Mouse (Mus musculus) intestine, postnatal 0 days (tissue): Measurements from ENCODE around the gene Zswim1. TPM values are rescaled to one million over a fixed set of nuclear protein-coding genes. Genes with fewer than 3 reads are reported as not detected.
"Not testable (repeated sequence)": the region's sequence is repeated elsewhere in the genome, so short reads cannot be mapped to it uniquely, and the experiment has no call there.

Experiments
- ATAC-seq: fragments of 200-750 bp; cut with Nextera tagmentation; 2 replicates; pipeline ENCODE4 v1.8.0; 2017; ENCODE audit warnings: mild to moderate bottlenecking, moderate TSS enrichment, moderate library complexity
- H3K27ac ChIP-seq: fragments of 300-500 bp; sonication (generic); 2 replicates; pipeline ENCODE4 v1.5.1; 2014; ENCODE audit warnings: mild to moderate bottlenecking, low read depth, low read length, moderate library complexity
- H3K27me3 ChIP-seq: fragments of 300-500 bp; sonication (generic); replicated peaks from 2 replicates; pipeline ENCODE4 v1.6.1; 2014; ENCODE audit warnings: low read length, mixed read lengths; ENCODE audit not compliant: control insufficient read depth, insufficient read depth
- H3K36me3 ChIP-seq: fragments of 300-500 bp; sonication (generic); 2 replicates; pipeline ENCODE4 v1.6.1; 2014; ENCODE audit warnings: mild to moderate bottlenecking, moderate library complexity; ENCODE audit not compliant: control insufficient read depth, insufficient read depth
- H3K4me1 ChIP-seq: fragments of 300-500 bp; sonication (generic); replicated peaks from 2 replicates; pipeline ENCODE4 v1.6.1; 2014; ENCODE audit warnings: antibody characterized with exemption, low read length, mixed read lengths; ENCODE audit not compliant: control insufficient read depth, insufficient read depth
- H3K4me2 ChIP-seq: fragments of 300-500 bp; sonication (generic); replicated peaks from 2 replicates; pipeline ENCODE4 v1.6.1; 2014; ENCODE audit warnings: low read depth, mild to moderate bottlenecking, moderate library complexity
- H3K4me3 ChIP-seq: fragments of 300-500 bp; sonication (generic); 2 replicates; pipeline ENCODE4 v1.5.1; 2014; ENCODE audit warnings: low read depth, low read length
- H3K9ac ChIP-seq: fragments of 300-500 bp; sonication (generic); 2 replicates; pipeline ENCODE4 v1.6.1; 2014; ENCODE audit warnings: mild to moderate bottlenecking, low read depth, low read length
- H3K9me3 ChIP-seq: fragments of 300-500 bp; sonication (generic); 2 replicates; pipeline ENCODE4 v1.6.1; 2016; ENCODE audit warnings: mixed run types; ENCODE audit not compliant: control insufficient read depth
- CTCF ChIP-seq: sonication (generic); IDR thresholded peaks from 2 replicates; pipeline ENCODE4 v1.5.1; 2016; ENCODE audit warnings: low read depth, mild to moderate bottlenecking, control low read depth, antibody characterized with exemption, moderate library complexity
- WGBS: fragments of 180-500 bp; shearing (Covaris S2); extraction: QIAGEN DNeasy Blood & Tissue Kit; methylation state at CpG from one replicate; pipeline ENCODE4 v1.1.7; 2014; 5-methylcytosine and 5-hydroxymethylcytosine counted together
- polyA plus RNA-seq: library from polyadenylated mRNA; unstranded; fragments of >200 nt; fragmentation: Nextera tagmentation; extraction: Ambion mirVana; gene quantifications from 2 replicates; pipeline ENCODE4 v1.2.1, GENCODE M21; 2015

Gene Zswim1
- polyA plus RNA-seq, 1 experiment from 2014 or later, result 7.0 TPM

- H3K4me2 ChIP-seq, H3K4me1 ChIP-seq, H3K27me3 ChIP-seq, H3K9me3 ChIP-seq, H3K9ac ChIP-seq, H3K4me3 ChIP-seq, H3K27ac ChIP-seq, ATAC-seq: not testable (repeated sequence)
- H3K36me3 ChIP-seq, result peaks cover 68% of the 10 kb centered on the region
- peak; percentile 59 for TF ChIP-seq CTCF
- 78% methylated on average over 6 of the region's 6 CpGs for WGBS
These were observed 23.9 kb upstream of the Zswim1 start for GRCm38 (mm10) chr2:164798554-164798953.

- no peak for TF ChIP-seq CTCF
- Histone ChIP-seq H3K9ac (no peak overlapping the region), H3K36me3 (peaks cover 54% of the 10 kb centered on the region), H3K4me2 (no peak overlapping the region), H3K4me3 (no peak overlapping the region), H3K27ac (no peak overlapping the region), H3K4me1 (no peaks in the 10 kb centered on the region), H3K9me3 (no peaks in the 10 kb centered on the region), H3K27me3 (no peaks in the 10 kb centered on the region)
- ATAC-seq, result no peak
- WGBS, result 85% methylated on average over 13 of the region's 13 CpGs
These were observed 22.1 kb upstream of the Zswim1 start for GRCm38 (mm10) chr2:164800252-164801004.

- H3K4me3 ChIP-seq, result peak overlapping the region; percentile 80
- H3K9ac ChIP-seq, result peak overlapping the region; percentile 74
- ATAC-seq, result 0 out of 2 replicates have a peak, but pooled peaks have one; percentile 17
- no peak for TF ChIP-seq CTCF
- H3K4me2 ChIP-seq, result peak overlapping the region; percentile 87
- WGBS, result 49% methylated on average over 16 of the region's 16 CpGs
- H3K27ac ChIP-seq, result peak overlapping the region; percentile 85
- H3K4me1 ChIP-seq, result no peaks in the 10 kb centered on the region
- peaks cover 28% of the 10 kb centered on the region for H3K36me3 ChIP-seq
- no peaks in the 10 kb centered on the region for H3K27me3 ChIP-seq
- H3K9me3 ChIP-seq, result no peaks in the 10 kb centered on the region
These were observed 19.1 kb upstream of the Zswim1 start for GRCm38 (mm10) chr2:164803201-164803920.

- Histone ChIP-seq H3K4me2 (peak overlapping the region; percentile 87), H3K4me3 (peak overlapping the region; percentile 80), H3K27ac (peak overlapping the region; percentile 85), H3K9me3 (no peaks in the 10 kb centered on the region), H3K4me1 (no peaks in the 10 kb centered on the region), H3K36me3 (peaks cover 32% of the 10 kb centered on the region), H3K9ac (peak overlapping the region; percentile 74), H3K27me3 (no peaks in the 10 kb centered on the region)
- no peak for ATAC-seq
- WGBS, result 43% methylated on average over 1 of the region's 1 CpGs
- no peak for TF ChIP-seq CTCF
These were observed 18.6 kb upstream of the Zswim1 start for GRCm38 (mm10) chr2:164803921-164804313.

GRCm38 (mm10) chr2:164804533-164805331, 17.8 kb upstream of the Zswim1 start, which contains the start of the genes Acot8 and Zswim3:
Gene Acot8, minus strand, starts transcription at chr2:164804882.
Gene Zswim3, plus strand, starts transcription at chr2:164805098.
- TF ChIP-seq CTCF, result peak; percentile 17; the same call in 1 of the 2 replicates
- ATAC-seq, result peak; percentile 95
- H3K4me3 ChIP-seq, result peak within 1 kb of the TSS; percentile 80
- peaks cover 32% of the 10 kb centered on the region for H3K36me3 ChIP-seq
- peak within 1 kb of the TSS; percentile 74 for H3K9ac ChIP-seq
- H3K27ac ChIP-seq, result peak within 1 kb of the TSS; percentile 85
- H3K4me1 ChIP-seq, result no peaks in the 10 kb centered on the region
- under 1% methylated on average over 47 of the region's 47 CpGs for WGBS
- peak within 1 kb of the TSS; percentile 87 for H3K4me2 ChIP-seq
- H3K9me3 ChIP-seq, result no peaks in the 10 kb centered on the region
- no peaks in the 10 kb centered on the region for H3K27me3 ChIP-seq
